In the genomic region with DNA sequence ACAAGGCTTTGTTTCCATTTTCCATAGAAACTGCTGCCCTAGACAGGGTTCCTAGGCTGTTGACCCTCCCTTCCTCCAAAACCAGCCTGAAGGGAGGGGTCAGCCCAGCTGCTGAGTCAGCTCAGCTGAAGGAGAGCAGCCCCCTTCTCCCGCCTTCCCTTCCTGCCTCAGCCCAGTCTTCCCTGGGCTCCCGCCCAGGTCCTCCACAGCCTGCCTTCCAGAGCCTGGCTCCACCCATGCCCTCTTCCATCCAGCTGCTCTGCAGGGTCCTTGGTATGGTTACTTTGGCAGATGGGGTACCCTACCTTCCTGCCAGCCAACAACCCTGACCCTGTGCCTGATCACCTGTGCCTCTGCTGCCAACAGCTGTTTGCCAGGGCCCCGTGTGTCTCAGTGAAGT, we compare ENCODE assay signal across 8 mouse cellular contexts. TPM values are rescaled to one million over a fixed set of nuclear protein-coding genes. Genes with fewer than 3 reads are reported as not detected.
A peak's percentile ranks its signal among the peaks of the same experiment; 100 is the strongest.
DNase-seq lines count a peak whose midpoint lies in the region; TF ChIP-seq lines count a peak whose summit lies in the region.

No protein-coding gene starts in this region.

- peaks cover 26% of the 10 kb centered on the region for H3K36me3 ChIP-seq in E14TG2a.4 (ENCODE audit: insufficient read depth, low read length)
- peaks cover 8% of the 10 kb centered on the region for H3K36me3 ChIP-seq in small intestine, adult 2 months (ENCODE audit: control insufficient read depth, insufficient read depth, low read length)

- no peak for TF ChIP-seq CTCF in E14TG2a.4 (conservative IDR thresholded peaks at IDR 0.05; ENCODE audit: low read length)
- no peak for TF ChIP-seq CTCF in small intestine, adult 2 months (IDR thresholded peaks at IDR 0.05; ENCODE audit: extremely low read depth, insufficient read length, insufficient replicate concordance, low read depth, low read length)

- peaks cover 61% of the 10 kb centered on the region for H3K4me1 ChIP-seq in E14TG2a.4 (replicated peaks; ENCODE audit: low read depth, low read length)
- H3K4me1 ChIP-seq in small intestine, adult 2 months (ENCODE audit: control insufficient read depth, insufficient read depth, insufficient read length, low read length) = peaks cover 7% of the 10 kb centered on the region; the same call in 1 of the 2 replicates

- WGBS in small intestine, adult 2 months = 61% methylated on average over 3 of the region's 3 CpGs

- peak overlapping the region; percentile 51 for H3K4me3 ChIP-seq in E14TG2a.4 (replicated peaks; ENCODE audit: low read length)
- no peak overlapping the region for H3K4me3 ChIP-seq in small intestine, adult 2 months (ENCODE audit: low read depth, low read length)

- H3K27me3 ChIP-seq in E14TG2a.4 (ENCODE audit: insufficient read depth, low read length) = 0 out of 2 replicates have a peak, but pooled peaks cover 8% of the 10 kb centered on the region
- no peaks in the 10 kb centered on the region for H3K27me3 ChIP-seq in small intestine, adult 2 months (ENCODE audit: control insufficient read depth, insufficient read depth, low read length)

- peak; percentile 78 for DNase-seq in adipocyte (ENCODE audit: low spot score)
- peak; percentile 86 for DNase-seq in gastrocnemius, postnatal 14 days
- peak; percentile 55 for DNase-seq in kidney, postnatal 14 days
- DNase-seq in frontal cortex, postnatal 10 days (ENCODE audit: low spot score in 2 of 2) = no peak
- DNase-seq in right cerebral cortex, adult 18-20 months = no peak
- DNase-seq in layer of hippocampus, postnatal 36 days = no peak

- no peak for TF ChIP-seq POLR2A in small intestine, adult 2 months (IDR thresholded peaks at IDR 0.05; ENCODE audit: low read depth, low read length)

- H3K27ac ChIP-seq in small intestine, adult 2 months (ENCODE audit: insufficient read depth, low read depth, low read length) = peak overlapping the region; percentile 75

- intact Hi-C loops in gastrocnemius, postnatal 14 days (cut with DNase I; ENCODE audit: low total_unique reads) = no loop called here

- no peaks in the 10 kb centered on the region for H3K9me3 ChIP-seq in E14TG2a.4 (ENCODE audit: low read length)

RNA-seq across cellular contexts. Expression of a gene that starts 11.8 kb away (rescaled TPM):
- 10 to 100 TPM; 52.0 to 68.1 TPM for total RNA-seq in gastrocnemius, postnatal 14 days (2021)
- 59.9 and 66.0 TPM in 2 replicates for polyA plus RNA-seq in small intestine, adult 2 months (2012; rRNA removed)
- 10 to 100 TPM; 18.3 to 20.0 TPM for total RNA-seq in layer of hippocampus, postnatal 36 days (2021)

RNA-seq across cellular contexts. Expression of a gene that starts 16.5 kb away (rescaled TPM):
- total RNA-seq in gastrocnemius, postnatal 14 days (2021) = 100 to 1,000 TPM; 107 to 116 TPM
- 186 and 284 TPM in 2 replicates for polyA plus RNA-seq in small intestine, adult 2 months (2012; rRNA removed)
- total RNA-seq in layer of hippocampus, postnatal 36 days (2021) = 100 to 1,000 TPM; 105 to 108 TPM

RNA-seq across cellular contexts. Expression of a gene that starts 20.7 kb away (rescaled TPM):
- total RNA-seq in gastrocnemius, postnatal 14 days (2021) = 10 to 100 TPM; 33.5 to 37.2 TPM
- polyA plus RNA-seq in small intestine, adult 2 months (2012; rRNA removed) = 139 and 303 TPM in 2 replicates
- 10 to 100 TPM; 26.4 to 29.6 TPM for total RNA-seq in layer of hippocampus, postnatal 36 days (2021)

RNA-seq across cellular contexts. Expression of a gene that starts 25.6 kb away (rescaled TPM):
- total RNA-seq in gastrocnemius, postnatal 14 days (2021) = 1 to 10 TPM; 2.9 to 3.4 TPM
- 110 and 341 TPM in 2 replicates for polyA plus RNA-seq in small intestine, adult 2 months (2012; rRNA removed)
- 1 to 10 TPM; 2.4 to 2.7 TPM for total RNA-seq in layer of hippocampus, postnatal 36 days (2021)

RNA-seq across cellular contexts. Expression of a gene that starts 32.7 kb away (rescaled TPM):
- not detected for total RNA-seq in gastrocnemius, postnatal 14 days (2021)
- 0.20 and 0.76 TPM in 2 replicates for polyA plus RNA-seq in small intestine, adult 2 months (2012; rRNA removed)
- 10 to 100 TPM; 20.7 to 23.8 TPM for total RNA-seq in layer of hippocampus, postnatal 36 days (2021)

Comparison
In these comparisons a context has a peak if more than half of its experiments do, and no peak if none do; other contexts are left out.
1. DNase-seq: peak in adipocyte (single experiment), gastrocnemius, postnatal 14 days (single experiment) and kidney, postnatal 14 days (single experiment); none in frontal cortex, postnatal 10 days (0 of 2), right cerebral cortex, adult 18-20 months (single experiment) and layer of hippocampus, postnatal 36 days (0 of 2).